Mouse (Mus musculus) liver, embryonic 16.5 days (tissue): ENCODE results near the gene Ube2j1. TPM values are rescaled to one million over a fixed set of nuclear protein-coding genes. Genes with fewer than 3 reads are reported as not detected.

Source experiments
- ATAC-seq: fragments of 200-750 bp; cut with Nextera tagmentation; 2 replicates; pipeline ENCODE4 v1.8.0; 2017; ENCODE audit warnings: low read depth, mild to moderate bottlenecking, moderate number of reproducible peaks, moderate library complexity
- H3K27ac ChIP-seq: fragments of 300-500 bp; sonication (generic); 2 replicates; pipeline ENCODE4 v1.5.1; 2014; ENCODE audit warnings: mild to moderate bottlenecking, low read length
- H3K27me3 ChIP-seq: fragments of 300-500 bp; sonication (generic); 2 replicates; pipeline ENCODE4 v1.6.1; 2014; ENCODE audit warnings: low read depth, low read length, mixed read lengths; ENCODE audit not compliant: control insufficient read depth, insufficient read depth
- H3K36me3 ChIP-seq: fragments of 300-500 bp; sonication (generic); 2 replicates; pipeline ENCODE4 v1.6.1; 2014; ENCODE audit warnings: mild to moderate bottlenecking; ENCODE audit not compliant: control insufficient read depth, insufficient read depth
- H3K4me1 ChIP-seq: fragments of 300-500 bp; sonication (generic); 2 replicates; pipeline ENCODE4 v1.6.1; 2014; ENCODE audit warnings: low read depth, low read length, mixed read lengths; ENCODE audit not compliant: control insufficient read depth
- H3K4me2 ChIP-seq: fragments of 300-500 bp; sonication (generic); 2 replicates; pipeline ENCODE4 v1.6.1; 2014; ENCODE audit warnings: low read depth, low read length, mixed read lengths
- H3K4me3 ChIP-seq: fragments of 300-500 bp; sonication (generic); 2 replicates; pipeline ENCODE4 v1.5.1; 2014; ENCODE audit warnings: low read depth, mild to moderate bottlenecking, low read length
- H3K9ac ChIP-seq: fragments of 300-500 bp; sonication (generic); 2 replicates; pipeline ENCODE4 v1.6.1; 2014; ENCODE audit warnings: low read depth, low read length
- H3K9me3 ChIP-seq: fragments of 300-500 bp; sonication (generic); replicated peaks from 2 replicates; pipeline ENCODE4 v1.6.1; 2016; ENCODE audit warnings: low read length; ENCODE audit not compliant: control insufficient read depth
- WGBS: fragments of 180-500 bp; shearing (Covaris S2); extraction: QIAGEN DNeasy Blood & Tissue Kit; methylation state at CpG from one replicate; pipeline ENCODE4 v1.1.7; 2014; ENCODE audit not compliant: insufficient replicate concordance; 5-methylcytosine and 5-hydroxymethylcytosine counted together
- polyA plus RNA-seq: library from polyadenylated mRNA; unstranded; fragments of >200 nt; fragmentation: Nextera tagmentation; extraction: Ambion mirVana; gene quantifications from 2 replicates; pipeline ENCODE4 v1.2.1, GENCODE M21; 2015

The Ube2j1 gene
- polyA plus RNA-seq, 1 experiment from 2014 or later = 25.6 TPM

- Histone ChIP-seq H3K27ac (no peak overlapping the region), H3K4me1 (no peaks in the 10 kb centered on the region), H3K9me3 (no peaks in the 10 kb centered on the region), H3K27me3 (no peaks in the 10 kb centered on the region), H3K4me3 (no peak overlapping the region), H3K4me2 (no peak overlapping the region), H3K9ac (no peak overlapping the region), H3K36me3 (no peaks in the 10 kb centered on the region)
- 33% methylated on average over 7 of the region's 7 CpGs for WGBS
- no peak for ATAC-seq
Observed at GRCm38 (mm10) chr4:33061158-33061557, 29.9 kb downstream of the Ube2j1 start.

- Histone ChIP-seq H3K36me3 (no peaks in the 10 kb centered on the region), H3K4me3 (no peak within 1 kb of the TSS), H3K9ac (no peak within 1 kb of the TSS), H3K9me3 (no peaks in the 10 kb centered on the region), H3K4me2 (no peak within 1 kb of the TSS), H3K27me3 (no peaks in the 10 kb centered on the region), H3K4me1 (no peaks in the 10 kb centered on the region), H3K27ac (no peak within 1 kb of the TSS)
- 60% methylated on average over 4 of the region's 4 CpGs for WGBS
- no peak for ATAC-seq
Observed at GRCm38 (mm10) chr4:33062981-33063380, 31.8 kb downstream of the Ube2j1 start, which contains the start of gene Gabrr2. TSS of gene Gabrr2 (plus strand) at chr4:33062999.

- Histone ChIP-seq H3K4me1 (no peaks in the 10 kb centered on the region), H3K27me3 (no peaks in the 10 kb centered on the region), H3K4me3 (no peak overlapping the region), H3K27ac (no peak overlapping the region), H3K9ac (no peak overlapping the region), H3K36me3 (no peaks in the 10 kb centered on the region), H3K4me2 (no peak overlapping the region), H3K9me3 (no peaks in the 10 kb centered on the region)
- WGBS = 67% methylated on average over 6 of the region's 6 CpGs
- ATAC-seq = no peak
Observed at GRCm38 (mm10) chr4:33064986-33065385, 33.8 kb downstream of the Ube2j1 start.

- Histone ChIP-seq H3K4me1 (no peaks in the 10 kb centered on the region), H3K4me3 (no peak overlapping the region), H3K27me3 (no peaks in the 10 kb centered on the region), H3K9ac (no peak overlapping the region), H3K9me3 (no peaks in the 10 kb centered on the region), H3K36me3 (no peaks in the 10 kb centered on the region), H3K27ac (no peak overlapping the region), H3K4me2 (no peak overlapping the region)
- ATAC-seq = no peak
- WGBS = 47% methylated on average over 14 of the region's 14 CpGs
Observed at GRCm38 (mm10) chr4:33066223-33066960, 35.2 kb downstream of the Ube2j1 start.

- no peaks in the 10 kb centered on the region for H3K36me3 ChIP-seq
- no peak overlapping the region for H3K4me3 ChIP-seq
- 66% methylated on average over 3 of the region's 3 CpGs for WGBS
- no peak overlapping the region for H3K9ac ChIP-seq
- no peak overlapping the region for H3K4me2 ChIP-seq
- H3K9me3 ChIP-seq = no peaks in the 10 kb centered on the region
- peaks cover 3% of the 10 kb centered on the region for H3K4me1 ChIP-seq
- no peaks in the 10 kb centered on the region for H3K27me3 ChIP-seq
- H3K27ac ChIP-seq = no peak overlapping the region
- ATAC-seq = no peak
Observed at GRCm38 (mm10) chr4:33067331-33067730, 36.1 kb downstream of the Ube2j1 start.

- Histone ChIP-seq H3K9ac (no peak overlapping the region), H3K4me3 (no peak overlapping the region), H3K27ac (no peak overlapping the region), H3K27me3 (no peaks in the 10 kb centered on the region), H3K4me2 (no peak overlapping the region), H3K9me3 (no peaks in the 10 kb centered on the region), H3K4me1 (peaks cover 8% of the 10 kb centered on the region), H3K36me3 (no peaks in the 10 kb centered on the region)
- 64% methylated on average over 6 of the region's 6 CpGs for WGBS
- ATAC-seq = no peak
Observed at GRCm38 (mm10) chr4:33067826-33068225, 36.6 kb downstream of the Ube2j1 start.

GRCm38 (mm10) chr4:33068894-33069293, 37.7 kb downstream of the Ube2j1 start:
- no peaks in the 10 kb centered on the region for H3K36me3 ChIP-seq
- H3K27ac ChIP-seq = no peak overlapping the region
- ATAC-seq = no peak
- H3K4me3 ChIP-seq = no peak overlapping the region
- H3K4me1 ChIP-seq = peaks cover 10% of the 10 kb centered on the region
- no peaks in the 10 kb centered on the region for H3K9me3 ChIP-seq
- WGBS = 62% methylated on average over 6 of the region's 6 CpGs
- no peak overlapping the region for H3K9ac ChIP-seq
- no peaks in the 10 kb centered on the region for H3K27me3 ChIP-seq
- no peak overlapping the region for H3K4me2 ChIP-seq

GRCm38 (mm10) chr4:33070326-33070725, 39.1 kb downstream of the Ube2j1 start:
- Histone ChIP-seq H3K27me3 (no peaks in the 10 kb centered on the region), H3K4me3 (no peak overlapping the region), H3K27ac (no peak overlapping the region), H3K9me3 (no peaks in the 10 kb centered on the region), H3K9ac (no peak overlapping the region), H3K36me3 (no peaks in the 10 kb centered on the region), H3K4me2 (no peak overlapping the region), H3K4me1 (peaks cover 10% of the 10 kb centered on the region)
- WGBS = 73% methylated on average over 6 of the region's 6 CpGs
- no peak for ATAC-seq

- H3K36me3 ChIP-seq = no peaks in the 10 kb centered on the region
- no peaks in the 10 kb centered on the region for H3K27me3 ChIP-seq
- no peak overlapping the region for H3K9ac ChIP-seq
- peaks cover 10% of the 10 kb centered on the region for H3K4me1 ChIP-seq
- H3K9me3 ChIP-seq = no peaks in the 10 kb centered on the region
- no peak overlapping the region for H3K4me2 ChIP-seq
- no peak overlapping the region for H3K4me3 ChIP-seq
- 66% methylated on average over 6 of the region's 6 CpGs for WGBS
- no peak overlapping the region for H3K27ac ChIP-seq
- ATAC-seq = no peak
Observed at GRCm38 (mm10) chr4:33071337-33071736, 40.1 kb downstream of the Ube2j1 start.
